Mouse (Mus musculus) splenic B cell, adult 2 months (primary cell): ENCODE measurements around the gene Ndufaf7.

ENCODE experiments used
- DNase-seq: peaks from one replicate; pipeline ENCODE4 v3.0.0-alpha.2; 2011; ENCODE audit warnings: low read depth, low spot score
- H3K27me3 ChIP-seq: 2 replicates; pipeline ENCODE4 v1.6.1; 2012; ENCODE audit warnings: mild to moderate bottlenecking, low read length, moderate library complexity, mixed read lengths; ENCODE audit not compliant: control insufficient read depth, poor library complexity, insufficient read depth, severe bottlenecking
- H3K36me3 ChIP-seq: 2 replicates; pipeline ENCODE4 v1.6.1; 2012; ENCODE audit warnings: mild to moderate bottlenecking, low read length, moderate library complexity, mixed read lengths; ENCODE audit not compliant: control insufficient read depth, poor library complexity, insufficient read depth, severe bottlenecking

Ndufaf7 gene

DNA sequence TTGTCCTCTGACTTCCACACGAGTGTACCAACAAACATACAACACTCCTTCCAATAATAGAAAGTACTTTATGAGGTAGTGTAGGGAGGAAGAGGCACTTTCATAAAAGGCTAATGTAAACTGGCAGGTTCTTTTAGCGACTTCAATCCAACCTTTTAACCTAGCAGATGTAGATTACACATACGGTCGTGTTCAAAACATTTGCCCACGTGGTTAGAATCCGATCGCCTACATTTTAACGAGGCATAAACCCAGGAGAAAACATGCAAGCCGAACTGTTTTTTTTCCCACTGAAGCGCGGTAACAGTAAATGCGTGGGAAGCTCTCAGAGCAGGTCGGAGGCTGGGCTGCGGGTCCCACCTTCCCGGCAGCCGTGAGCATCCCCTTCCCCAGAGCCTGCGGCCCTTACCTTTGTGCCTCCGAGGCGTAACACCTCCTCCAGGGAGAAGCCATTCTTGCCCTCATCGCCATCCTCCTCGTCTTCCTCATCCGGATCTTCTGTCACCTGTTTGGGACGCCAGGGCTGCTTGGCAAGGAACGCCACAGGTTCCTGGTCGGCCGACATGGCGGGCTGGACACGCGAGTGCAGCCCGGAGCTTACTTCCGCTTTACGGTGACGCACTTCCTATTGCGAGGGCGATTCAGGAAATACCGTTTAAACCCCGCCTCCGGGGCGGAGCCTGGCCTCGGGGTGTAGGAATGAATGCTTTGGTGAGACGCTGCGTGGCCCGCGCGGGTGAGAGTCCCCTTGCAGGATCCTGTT is at the start of gene Ndufaf7, which contains the start of gene Cebpz:
Ndufaf7 (plus strand) TSS at position 671 of the 763 bp plus-strand sequence.
Cebpz (minus strand) TSS at position 601 of the 763 bp plus-strand sequence.
- H3K27me3 ChIP-seq = no peaks in the 10 kb centered on the region
- peak; percentile 98 for DNase-seq

GRCm38 (mm10) chr17:78888554-78888953 is 48.4 kb upstream of the Ndufaf7 start:
- no peaks in the 10 kb centered on the region for H3K27me3 ChIP-seq
- no peak for DNase-seq
- no peaks in the 10 kb centered on the region for H3K36me3 ChIP-seq

More for the DNA sequence above, at the start of gene Ndufaf7, which contains the start of gene Cebpz:
- peaks cover 13% of the 10 kb centered on the region for H3K36me3 ChIP-seq

DNA sequence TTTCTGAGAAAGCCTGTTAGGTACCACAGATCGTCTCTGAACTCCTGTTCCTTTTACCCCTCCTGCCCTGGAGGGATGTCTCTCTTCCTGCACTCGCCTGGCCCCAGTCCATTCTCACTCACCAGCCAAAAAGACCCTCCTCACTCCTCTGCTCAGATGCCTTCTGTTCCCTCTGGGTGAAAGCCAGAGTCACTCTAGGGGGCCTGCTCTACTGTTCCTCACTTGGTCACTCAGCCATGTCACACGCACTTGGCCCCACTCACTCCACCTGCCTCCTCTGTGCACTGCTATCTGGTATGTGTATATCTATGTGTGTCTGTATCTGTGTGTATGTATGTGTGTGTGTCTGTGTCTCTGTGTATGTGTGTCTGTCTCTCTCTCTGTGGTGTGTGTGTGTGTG is 47.8 kb upstream of the Ndufaf7 start:
- H3K27me3 ChIP-seq = no peaks in the 10 kb centered on the region
- H3K36me3 ChIP-seq = no peaks in the 10 kb centered on the region
- no peak for DNase-seq

GRCm38 (mm10) chr17:78891020-78891419 is 45.9 kb upstream of the Ndufaf7 start:
- no peaks in the 10 kb centered on the region for H3K27me3 ChIP-seq
- no peaks in the 10 kb centered on the region for H3K36me3 ChIP-seq
- no peak for DNase-seq

- Histone ChIP-seq H3K27me3 (no peaks in the 10 kb centered on the region), H3K36me3 (no peaks in the 10 kb centered on the region)
- DNase-seq = no peak
Measured at GRCm38 (mm10) chr17:78894991-78895390, 41.9 kb upstream of the Ndufaf7 start.

GRCm38 (mm10) chr17:78895394-78895793 is 41.5 kb upstream of the Ndufaf7 start:
- DNase-seq = peak; percentile 46
- Histone ChIP-seq H3K27me3 (no peaks in the 10 kb centered on the region), H3K36me3 (no peaks in the 10 kb centered on the region)

GRCm38 (mm10) chr17:78903158-78903557 is 33.8 kb upstream of the Ndufaf7 start:
- no peaks in the 10 kb centered on the region for H3K36me3 ChIP-seq
- DNase-seq = no peak
- H3K27me3 ChIP-seq = no peaks in the 10 kb centered on the region

DNA sequence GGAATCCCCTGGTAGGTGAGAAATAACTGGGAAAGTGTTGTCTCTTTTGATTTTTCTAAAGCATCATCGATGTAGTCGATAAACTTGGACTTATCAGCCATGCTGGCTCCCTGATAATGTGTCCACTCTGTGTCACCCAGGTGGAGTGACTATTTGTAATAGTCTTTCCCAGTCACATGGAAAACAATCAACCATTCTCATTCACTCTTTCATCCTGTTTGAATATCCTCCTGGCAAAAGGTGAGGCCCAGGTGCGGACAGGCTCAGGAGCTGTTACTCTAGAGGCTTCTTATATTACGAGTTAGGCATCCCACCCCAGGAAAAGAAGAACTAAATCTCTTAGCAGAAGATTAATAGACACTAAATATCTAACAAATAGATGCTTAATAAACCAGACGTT is 30.0 kb upstream of the Ndufaf7 start, which contains the start of gene Sult6b1:
Sult6b1 (minus strand) TSS at position 101 of the 400 bp plus-strand sequence.
- no peaks in the 10 kb centered on the region for H3K36me3 ChIP-seq
- no peaks in the 10 kb centered on the region for H3K27me3 ChIP-seq
- no peak for DNase-seq

DNA sequence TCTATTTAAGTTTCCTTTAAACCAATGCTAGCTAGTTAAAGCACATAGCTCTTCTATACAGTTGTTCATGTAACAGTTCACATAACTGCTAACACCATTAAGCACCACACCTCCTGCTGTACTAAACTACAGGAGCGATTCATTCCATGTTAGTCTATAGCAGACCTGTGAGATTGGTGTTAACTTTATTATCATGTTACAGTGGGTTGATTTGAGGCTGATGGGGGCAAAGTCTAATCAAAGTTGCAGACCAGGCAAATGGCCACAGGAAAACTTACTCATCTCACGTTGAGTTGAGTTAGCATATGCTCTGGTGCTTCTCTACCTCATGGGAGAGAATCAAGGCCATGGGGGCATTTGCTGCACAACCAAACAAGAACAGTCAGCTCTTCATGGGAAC is 27.6 kb upstream of the Ndufaf7 start:
- no peak for DNase-seq
- Histone ChIP-seq H3K27me3 (no peaks in the 10 kb centered on the region), H3K36me3 (no peaks in the 10 kb centered on the region)

DNA sequence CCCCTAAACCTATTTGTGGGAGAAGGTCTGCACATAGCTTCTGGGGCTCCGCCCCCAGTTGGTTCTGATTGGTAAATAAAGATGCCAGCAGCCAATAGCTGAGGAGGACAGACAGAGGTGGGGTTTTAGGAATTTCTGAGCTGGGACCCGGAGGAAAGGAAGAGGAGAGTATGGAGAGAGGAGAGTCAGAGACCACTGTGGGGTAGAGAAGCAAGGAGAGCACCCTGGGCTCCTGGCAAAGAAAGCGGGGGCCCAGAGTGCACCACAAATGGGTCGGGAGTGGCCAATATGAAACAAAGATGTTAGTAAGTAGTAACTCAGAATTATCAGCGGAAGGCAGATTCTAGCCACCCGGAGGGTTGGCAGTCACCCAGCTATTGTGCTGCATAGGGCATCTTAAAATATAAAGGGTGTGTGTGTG is 24.1 kb upstream of the Ndufaf7 start:
- Histone ChIP-seq H3K36me3 (no peaks in the 10 kb centered on the region), H3K27me3 (no peaks in the 10 kb centered on the region)
- DNase-seq = no peak

DNA sequence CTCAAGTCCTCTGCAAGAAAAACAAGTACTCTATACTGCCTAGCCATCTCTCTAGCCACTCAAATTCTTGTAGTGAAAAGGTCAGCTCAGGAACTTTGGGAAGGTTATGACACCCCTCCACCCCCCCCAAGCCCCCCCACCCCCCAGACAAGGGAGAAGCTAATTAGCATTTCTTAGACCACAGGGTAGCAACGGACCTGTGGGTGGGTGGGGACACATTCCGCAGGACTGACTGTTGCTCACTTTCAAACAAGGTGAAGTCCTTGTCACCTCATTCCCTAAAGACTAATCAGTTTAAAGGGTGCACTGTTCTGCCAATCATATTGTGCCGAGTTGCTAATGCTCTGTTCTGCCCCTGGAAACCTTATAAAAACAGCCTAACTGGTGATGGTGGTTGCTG is 23.0 kb upstream of the Ndufaf7 start:
- Histone ChIP-seq H3K36me3 (no peaks in the 10 kb centered on the region; the same call in 1 of the 2 replicates), H3K27me3 (no peaks in the 10 kb centered on the region)
- no peak for DNase-seq

GRCm38 (mm10) chr17:78915772-78916171 is 21.2 kb upstream of the Ndufaf7 start:
- no peak for DNase-seq
- Histone ChIP-seq H3K36me3 (peaks cover 4% of the 10 kb centered on the region), H3K27me3 (no peaks in the 10 kb centered on the region)

GRCm38 (mm10) chr17:78916369-78916813 is 20.5 kb upstream of the Ndufaf7 start, which contains the start of gene Cebpzos:
TSS of gene Cebpzos (plus strand) at chr17:78916500.
- H3K27me3 ChIP-seq = no peaks in the 10 kb centered on the region

GRCm38 (mm10) chr17:78916899-78917298 is 20.0 kb upstream of the Ndufaf7 start:
- H3K36me3 ChIP-seq = peaks cover 7% of the 10 kb centered on the region
- no peaks in the 10 kb centered on the region for H3K27me3 ChIP-seq
- DNase-seq = no peak

More at GRCm38 (mm10) chr17:78916369-78916813, 20.5 kb upstream of the Ndufaf7 start, which contains the start of gene Cebpzos:
- H3K36me3 ChIP-seq = peaks cover 7% of the 10 kb centered on the region
- peak; percentile 95 for DNase-seq

DNA sequence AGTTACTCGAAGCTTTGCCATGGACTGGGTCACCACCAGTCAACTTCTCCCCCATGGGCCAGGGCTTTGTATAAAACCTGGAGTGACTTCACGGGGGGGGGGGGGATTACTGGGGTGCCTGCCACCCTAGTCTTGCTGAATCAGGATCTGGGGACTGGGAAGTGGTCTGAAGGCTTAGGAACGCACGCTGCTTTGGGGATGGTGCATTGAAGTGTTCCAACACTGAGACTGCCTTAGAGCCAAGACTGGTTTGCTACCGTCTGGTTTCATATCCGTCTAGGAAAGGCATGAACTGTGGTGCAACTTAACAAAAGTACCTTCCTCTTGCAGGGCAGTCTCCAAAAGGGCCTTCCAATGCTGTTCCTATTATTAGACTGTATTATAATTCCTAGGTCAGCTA is 19.2 kb upstream of the Ndufaf7 start:
- no peaks in the 10 kb centered on the region for H3K27me3 ChIP-seq
- H3K36me3 ChIP-seq = peaks cover 7% of the 10 kb centered on the region
- DNase-seq = no peak
